Mouse (Mus musculus): ENCODE results near the gene Immp2l.
"Not testable (repeated sequence)": the region's sequence is repeated elsewhere in the genome, so short reads cannot be mapped to it uniquely, and the experiment has no call there.

DNA sequence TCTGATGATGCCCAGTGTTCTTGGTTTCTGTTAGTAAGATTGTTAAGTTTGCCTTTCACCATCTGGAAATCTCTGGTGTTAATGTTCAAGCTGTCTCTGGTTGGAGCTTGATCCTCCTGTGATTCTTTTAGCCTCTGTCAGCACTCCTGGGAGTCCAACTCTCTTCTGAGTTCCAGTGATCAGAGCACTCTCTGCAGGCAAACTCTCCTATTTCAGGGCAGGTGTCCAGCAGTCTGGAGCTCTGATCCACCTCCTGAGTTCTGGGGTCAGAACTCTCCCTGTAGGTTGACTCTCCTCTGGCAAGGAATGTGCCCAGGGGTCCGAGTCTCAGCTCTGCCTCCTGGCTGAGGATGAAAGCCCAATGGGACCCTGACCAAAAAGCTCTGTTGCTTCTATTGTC, 769.8 kb downstream of the Immp2l start:
- TF ChIP-seq CTCF (IDR thresholded peaks at IDR 0.05; ENCODE audit: low read depth, low read length); GATA1 (IDR thresholded peaks at IDR 0.05; ENCODE audit: borderline replicate concordance, low read length); GATA2 (IDR thresholded peaks at IDR 0.05; ENCODE audit: borderline replicate concordance, low read depth, low read length); TAL1 (conservative IDR thresholded peaks at IDR 0.05; ENCODE audit: low read depth, low read length); POLR2AphosphoS5 (IDR thresholded peaks at IDR 0.05; ENCODE audit: insufficient replicate concordance, low read depth, low read length): not testable (repeated sequence)
